Mouse (Mus musculus) intestine, postnatal 0 days (tissue): Measurements from ENCODE around the gene Mt3. TPM values are rescaled to one million over a fixed set of nuclear protein-coding genes. Genes with fewer than 3 reads are reported as not detected.

ENCODE experiments used
- ATAC-seq: fragments of 200-750 bp; cut with Nextera tagmentation; 2 replicates; pipeline ENCODE4 v1.8.0; 2017; ENCODE audit warnings: mild to moderate bottlenecking, moderate TSS enrichment, moderate library complexity
- H3K27ac ChIP-seq: fragments of 300-500 bp; sonication (generic); 2 replicates; pipeline ENCODE4 v1.5.1; 2014; ENCODE audit warnings: mild to moderate bottlenecking, low read depth, low read length, moderate library complexity
- H3K27me3 ChIP-seq: fragments of 300-500 bp; sonication (generic); replicated peaks from 2 replicates; pipeline ENCODE4 v1.6.1; 2014; ENCODE audit warnings: low read length, mixed read lengths; ENCODE audit not compliant: control insufficient read depth, insufficient read depth
- H3K36me3 ChIP-seq: fragments of 300-500 bp; sonication (generic); 2 replicates; pipeline ENCODE4 v1.6.1; 2014; ENCODE audit warnings: mild to moderate bottlenecking, moderate library complexity; ENCODE audit not compliant: control insufficient read depth, insufficient read depth
- H3K4me1 ChIP-seq: fragments of 300-500 bp; sonication (generic); replicated peaks from 2 replicates; pipeline ENCODE4 v1.6.1; 2014; ENCODE audit warnings: antibody characterized with exemption, low read length, mixed read lengths; ENCODE audit not compliant: control insufficient read depth, insufficient read depth
- H3K4me2 ChIP-seq: fragments of 300-500 bp; sonication (generic); replicated peaks from 2 replicates; pipeline ENCODE4 v1.6.1; 2014; ENCODE audit warnings: low read depth, mild to moderate bottlenecking, moderate library complexity
- H3K4me3 ChIP-seq: fragments of 300-500 bp; sonication (generic); 2 replicates; pipeline ENCODE4 v1.5.1; 2014; ENCODE audit warnings: low read depth, low read length
- H3K9ac ChIP-seq: fragments of 300-500 bp; sonication (generic); 2 replicates; pipeline ENCODE4 v1.6.1; 2014; ENCODE audit warnings: mild to moderate bottlenecking, low read depth, low read length
- H3K9me3 ChIP-seq: fragments of 300-500 bp; sonication (generic); 2 replicates; pipeline ENCODE4 v1.6.1; 2016; ENCODE audit warnings: mixed run types; ENCODE audit not compliant: control insufficient read depth
- CTCF ChIP-seq: sonication (generic); IDR thresholded peaks from 2 replicates; pipeline ENCODE4 v1.5.1; 2016; ENCODE audit warnings: low read depth, mild to moderate bottlenecking, control low read depth, antibody characterized with exemption, moderate library complexity
- WGBS: fragments of 180-500 bp; shearing (Covaris S2); extraction: QIAGEN DNeasy Blood & Tissue Kit; methylation state at CpG from one replicate; pipeline ENCODE4 v1.1.7; 2014; 5-methylcytosine and 5-hydroxymethylcytosine counted together
- polyA plus RNA-seq: library from polyadenylated mRNA; unstranded; fragments of >200 nt; fragmentation: Nextera tagmentation; extraction: Ambion mirVana; gene quantifications from 2 replicates; pipeline ENCODE4 v1.2.1, GENCODE M21; 2015

The Mt3 gene
- polyA plus RNA-seq, 1 experiment from 2014 or later = 4.4 TPM

DNA sequence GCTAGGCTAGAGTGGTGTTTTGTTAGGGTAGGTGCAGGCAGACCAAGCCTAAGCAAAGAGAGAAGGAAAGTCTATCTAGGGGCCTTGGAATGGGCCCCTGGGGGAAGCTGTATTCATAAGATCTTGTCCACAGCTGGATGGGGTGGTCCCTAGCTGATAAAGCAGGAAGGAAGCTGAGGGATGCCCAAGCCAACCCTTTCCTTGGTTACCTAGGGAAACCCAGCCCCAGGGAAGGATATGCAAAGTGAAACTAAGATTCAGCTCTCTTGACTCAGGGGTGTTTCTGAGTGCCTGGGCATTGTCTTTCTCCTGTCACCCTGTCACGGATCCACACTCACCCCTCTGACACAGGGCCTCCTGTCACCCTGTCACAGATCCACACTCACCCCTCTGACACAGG is 39.0 kb upstream of the Mt3 start:
- Histone ChIP-seq H3K4me2 (no peak overlapping the region), H3K36me3 (no peaks in the 10 kb centered on the region), H3K27ac (no peak overlapping the region), H3K4me1 (no peaks in the 10 kb centered on the region), H3K9me3 (no peaks in the 10 kb centered on the region), H3K27me3 (no peaks in the 10 kb centered on the region), H3K9ac (no peak overlapping the region), H3K4me3 (no peak overlapping the region)
- TF ChIP-seq CTCF = no peak
- WGBS = 41% methylated on average over 1 of the region's 1 CpGs
- no peak for ATAC-seq

DNA sequence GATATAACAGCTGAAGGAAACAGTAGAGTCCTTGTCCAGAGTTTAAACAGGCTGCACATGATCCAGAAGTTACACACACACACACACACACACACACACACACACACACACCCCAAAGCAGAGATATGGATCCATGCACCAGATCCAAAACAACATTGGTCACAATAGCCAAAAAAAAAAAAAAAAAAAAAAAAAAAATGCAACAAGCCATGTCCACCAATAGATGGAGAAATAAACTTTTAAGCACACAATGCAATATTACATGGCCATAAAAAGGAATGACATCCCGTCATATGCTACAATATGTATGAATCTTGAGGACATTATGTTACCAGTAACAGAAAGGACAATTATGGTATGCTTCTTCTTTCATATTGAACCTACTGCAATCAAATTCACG is 38.4 kb upstream of the Mt3 start:
- WGBS = 75% methylated on average over 2 of the region's 2 CpGs

DNA sequence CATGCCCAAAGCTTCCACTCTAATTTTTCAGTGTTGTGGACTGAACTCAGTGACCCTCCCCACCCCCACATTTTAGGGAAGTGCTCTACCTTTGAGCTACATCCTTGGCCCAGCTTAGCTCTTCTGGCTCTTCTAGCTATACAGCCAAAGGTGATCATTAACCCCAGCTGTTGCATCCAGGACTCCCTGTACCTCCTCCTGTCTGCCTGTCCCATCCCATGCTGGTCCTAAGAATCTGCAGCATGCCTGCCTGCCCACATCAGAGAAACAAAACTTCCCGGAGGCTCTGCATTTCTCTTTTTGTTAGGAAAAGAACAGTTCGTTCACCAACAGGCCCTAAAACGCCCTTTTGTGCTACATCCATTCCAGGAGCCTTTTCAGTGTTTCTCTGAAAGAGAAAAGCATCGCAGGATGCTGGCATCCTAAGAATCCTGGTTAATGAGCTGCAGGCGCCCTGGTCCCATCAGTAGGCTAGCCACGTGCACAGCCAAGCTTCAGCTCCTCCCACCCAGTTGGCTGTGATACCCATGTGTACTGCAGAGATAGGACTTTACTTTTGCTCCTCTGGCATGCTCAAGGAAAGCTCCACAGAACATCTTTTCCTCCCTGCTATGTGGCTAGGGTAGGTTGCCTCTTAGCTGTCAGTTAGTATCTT is 33.5 kb upstream of the Mt3 start:
- no peak for ATAC-seq
- 20% methylated on average over 6 of the region's 6 CpGs for WGBS
- no peaks in the 10 kb centered on the region for H3K27me3 ChIP-seq
- H3K9ac ChIP-seq = no peak overlapping the region
- H3K27ac ChIP-seq = no peak overlapping the region
- no peak overlapping the region for H3K4me2 ChIP-seq
- no peaks in the 10 kb centered on the region for H3K36me3 ChIP-seq
- no peak for TF ChIP-seq CTCF
- no peaks in the 10 kb centered on the region for H3K9me3 ChIP-seq
- no peaks in the 10 kb centered on the region for H3K4me1 ChIP-seq
- no peak overlapping the region for H3K4me3 ChIP-seq

More for the DNA sequence above, 38.4 kb upstream of the Mt3 start:
- ATAC-seq = no peak
- no peaks in the 10 kb centered on the region for H3K36me3 ChIP-seq
- H3K9ac ChIP-seq = no peak overlapping the region
- no peak for TF ChIP-seq CTCF
- no peaks in the 10 kb centered on the region for H3K27me3 ChIP-seq
- H3K4me2 ChIP-seq = no peak overlapping the region
- no peaks in the 10 kb centered on the region for H3K9me3 ChIP-seq
- H3K4me3 ChIP-seq = no peak overlapping the region
- H3K27ac ChIP-seq = no peak overlapping the region
- no peaks in the 10 kb centered on the region for H3K4me1 ChIP-seq

DNA sequence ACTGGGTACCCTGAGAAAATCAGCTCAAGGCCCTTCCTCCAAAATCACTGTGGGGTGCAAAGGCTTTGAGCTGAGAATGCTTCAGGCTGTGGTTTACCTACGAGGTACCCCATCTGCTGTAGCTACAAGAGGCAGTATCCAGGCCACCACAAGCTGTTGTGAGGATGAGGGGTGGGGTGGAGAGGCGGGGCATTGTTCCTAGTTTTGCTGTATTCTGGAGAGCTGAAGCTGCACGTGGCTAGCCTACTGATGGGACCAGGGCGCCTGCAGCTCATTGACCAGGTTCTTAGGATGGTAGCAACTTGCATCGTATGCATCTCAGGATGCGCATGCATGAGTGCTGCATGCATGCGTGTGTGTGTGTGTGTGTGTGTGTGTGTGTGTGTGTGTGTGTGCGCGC is 30.8 kb upstream of the Mt3 start:
- ATAC-seq = no peak
- H3K4me1 ChIP-seq = no peaks in the 10 kb centered on the region
- TF ChIP-seq CTCF = no peak
- no peaks in the 10 kb centered on the region for H3K9me3 ChIP-seq
- H3K36me3 ChIP-seq = no peaks in the 10 kb centered on the region
- H3K4me2 ChIP-seq = no peak overlapping the region
- no peak overlapping the region for H3K27ac ChIP-seq
- H3K27me3 ChIP-seq = no peaks in the 10 kb centered on the region
- no peak overlapping the region for H3K4me3 ChIP-seq
- H3K9ac ChIP-seq = no peak overlapping the region
- WGBS = 83% methylated on average over 9 of the region's 9 CpGs

DNA sequence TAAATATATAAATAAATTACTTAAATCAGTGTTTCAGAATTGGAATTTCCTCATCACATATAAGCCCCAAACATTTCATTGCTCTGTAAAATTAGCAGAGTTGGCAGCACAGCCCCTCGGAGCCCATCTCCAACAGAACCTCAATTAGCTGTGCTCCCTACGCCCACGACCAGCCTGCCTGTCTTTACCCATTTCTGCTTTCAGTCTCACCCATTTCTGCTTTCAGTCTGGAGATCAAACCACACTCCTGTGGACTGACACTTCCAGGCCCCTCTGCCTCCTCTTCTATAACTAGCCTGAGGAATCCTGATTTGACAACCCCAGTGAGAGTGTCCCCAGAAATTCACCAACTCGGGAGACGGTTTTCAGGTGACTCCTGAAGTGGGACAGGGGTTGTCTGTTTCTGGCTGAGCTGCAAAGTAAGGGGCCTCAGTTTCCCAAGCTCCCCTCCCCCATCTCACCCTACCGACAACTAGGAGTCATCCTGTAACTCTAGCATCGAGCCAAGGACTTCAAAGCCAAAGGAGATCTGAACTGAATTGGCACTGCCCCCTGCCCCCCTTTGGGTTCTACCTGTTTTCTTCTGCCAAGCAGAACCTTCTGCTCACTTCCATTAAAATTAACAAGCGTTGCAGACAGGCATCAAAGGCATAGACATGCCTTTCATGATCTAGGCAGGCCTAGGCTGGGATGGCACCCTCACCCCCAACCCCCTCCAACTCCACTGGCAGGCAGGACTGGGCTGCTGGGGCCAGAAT is 29.5 kb upstream of the Mt3 start:
- no peaks in the 10 kb centered on the region for H3K4me1 ChIP-seq
- no peak overlapping the region for H3K27ac ChIP-seq
- H3K9ac ChIP-seq = no peak overlapping the region
- H3K36me3 ChIP-seq = no peaks in the 10 kb centered on the region
- no peak for ATAC-seq
- no peak for TF ChIP-seq CTCF
- WGBS = 55% methylated on average over 8 of the region's 8 CpGs
- H3K27me3 ChIP-seq = no peaks in the 10 kb centered on the region
- no peak overlapping the region for H3K4me3 ChIP-seq
- H3K9me3 ChIP-seq = no peaks in the 10 kb centered on the region
- H3K4me2 ChIP-seq = no peak overlapping the region

DNA sequence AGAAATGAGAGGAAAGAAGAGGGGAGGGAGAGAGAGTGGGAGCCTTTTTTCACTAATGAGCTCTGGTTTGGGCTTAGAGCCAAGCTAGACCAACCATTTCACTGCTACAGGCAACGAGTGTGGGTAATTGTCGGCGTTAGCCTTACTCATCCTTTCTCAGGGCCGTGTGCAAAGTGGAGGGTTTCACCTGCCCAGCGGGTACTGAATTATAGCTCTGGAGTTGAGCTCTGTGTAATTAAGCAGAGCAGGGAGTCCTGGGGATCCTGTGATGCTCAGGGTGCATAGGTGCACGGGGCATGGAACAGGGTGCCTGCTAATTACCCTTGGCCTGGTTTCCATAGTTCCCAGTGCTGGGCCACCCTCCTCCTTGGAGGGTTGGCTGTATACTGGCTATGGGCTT is 24.7 kb upstream of the Mt3 start:
- ATAC-seq = no peak
- Histone ChIP-seq H3K27me3 (no peaks in the 10 kb centered on the region), H3K4me3 (no peak overlapping the region), H3K4me2 (no peak overlapping the region), H3K4me1 (no peaks in the 10 kb centered on the region), H3K9me3 (no peaks in the 10 kb centered on the region), H3K27ac (no peak overlapping the region), H3K36me3 (no peaks in the 10 kb centered on the region), H3K9ac (no peak overlapping the region)
- WGBS = 75% methylated on average over 6 of the region's 6 CpGs
- TF ChIP-seq CTCF = no peak
